Mouse (Mus musculus) inflammation-experienced regulatory T-cells, adult 6 months (primary cell): ENCODE data around the gene Tbc1d14. TPM values are rescaled to one million over a fixed set of nuclear protein-coding genes. Genes with fewer than 3 reads are reported as not detected.
A peak's percentile ranks its signal among the peaks of the same experiment; 100 is the strongest.

Experiments used
- ATAC-seq: one replicate; pipeline ENCODE4 v1.8.0; 2017
- polyA plus RNA-seq, 3 experiments: library from polyadenylated mRNA; unstranded; fragments of 100-300 nt; shearing (Covaris generic); gene quantifications; one replicate each; pipeline ENCODE4 v1.2.1; 2017

The Tbc1d14 gene
- polyA plus RNA-seq, 3 experiments from 2014 or later = 37.2 to 66.0 (median 57.9) TPM

- no peak for ATAC-seq
These were observed 132.4 kb downstream of the Tbc1d14 start for GRCm38 (mm10) chr5:36460712-36461111.

GRCm38 (mm10) chr5:36458926-36459325 is 134.2 kb downstream of the Tbc1d14 start:
- peak; percentile 61 for ATAC-seq

GRCm38 (mm10) chr5:36457706-36458105 is 135.4 kb downstream of the Tbc1d14 start:
- no peak for ATAC-seq

GRCm38 (mm10) chr5:36452821-36453220 is 140.3 kb downstream of the Tbc1d14 start:
- ATAC-seq = no peak

- no peak for ATAC-seq
These were observed 141.1 kb downstream of the Tbc1d14 start for GRCm38 (mm10) chr5:36451872-36452389.

GRCm38 (mm10) chr5:36451119-36451518 is 142.0 kb downstream of the Tbc1d14 start:
- ATAC-seq = no peak

GRCm38 (mm10) chr5:36449710-36450358 is 143.2 kb downstream of the Tbc1d14 start:
- no peak for ATAC-seq

GRCm38 (mm10) chr5:36447872-36448271 is 145.2 kb downstream of the Tbc1d14 start:
- no peak for ATAC-seq

GRCm38 (mm10) chr5:36446166-36446890 is 146.7 kb downstream of the Tbc1d14 start:
- ATAC-seq = no peak

GRCm38 (mm10) chr5:36445028-36445427 is 148.0 kb downstream of the Tbc1d14 start:
- ATAC-seq = no peak

GRCm38 (mm10) chr5:36444611-36445010 is 148.5 kb downstream of the Tbc1d14 start:
- no peak for ATAC-seq

- no peak for ATAC-seq
These were observed 152.3 kb downstream of the Tbc1d14 start for GRCm38 (mm10) chr5:36440741-36441140.

Other genes starting within 250 kb of the Tbc1d14 start
- 1 to 10 TPM in 2 of 3 experiments, not detected in 1; 2.9 to 3.9 TPM for gene Sorcs2, start 195.1 kb downstream of the Tbc1d14 start, polyA plus RNA-seq
- gene Grpel1, start 128.3 kb downstream of the Tbc1d14 start, polyA plus RNA-seq = 10 to 100 TPM; 40.2 to 45.9 (median 43.9) TPM
- 1 to 10 TPM; 2.8 to 3.6 (median 3.5) TPM for gene Tada2b, start 109.0 kb downstream of the Tbc1d14 start, polyA plus RNA-seq
- gene Ccdc96, start 108.7 kb downstream of the Tbc1d14 start, polyA plus RNA-seq = under 1 TPM in 1 of 3 experiments, not detected in 2; 0.10 TPM
- gene D5Ertd579e, start 102.7 kb upstream of the Tbc1d14 start, polyA plus RNA-seq = 10 to 100 TPM; 18.2 to 32.6 (median 28.6) TPM
- gene Bloc1s4, start 155.4 kb upstream of the Tbc1d14 start, polyA plus RNA-seq = 1 to 10 TPM; 1.0 to 1.9 (median 1.1) TPM
- gene Mrfap1, start 203.5 kb upstream of the Tbc1d14 start, polyA plus RNA-seq = 10 to 100 TPM; 78.5 to 96.4 (median 94.8) TPM
- gene Man2b2, start 237.4 kb upstream of the Tbc1d14 start, polyA plus RNA-seq = 10 to 100 TPM; 20.7 to 27.4 (median 23.2) TPM